Comparison of ENCODE assay signal across 8 mouse cellular contexts in genomic region chrX:136321692-136322091, GRCm38 (mm10). TPM values are rescaled to one million over a fixed set of nuclear protein-coding genes. Genes with fewer than 3 reads are reported as not detected.
A peak's percentile ranks its signal among the peaks of the same experiment; 100 is the strongest.
DNase-seq lines count a peak whose midpoint lies in the region; ATAC-seq and TF ChIP-seq lines count a peak whose summit lies in the region.

No protein-coding gene starts in this region.

- H3K9ac ChIP-seq in hindbrain, embryonic 11.5 days (ENCODE audit: low read depth, low read length), result no peak overlapping the region
- H3K9ac ChIP-seq in hindbrain, embryonic 12.5 days, result no peak overlapping the region
- no peak overlapping the region for H3K9ac ChIP-seq in ES-E14 (ENCODE audit: insufficient read depth, low read depth, low read length, poor library complexity, severe bottlenecking)

- H3K36me3 ChIP-seq in hindbrain, embryonic 11.5 days (ENCODE audit: control insufficient read depth, insufficient read depth, low read length), result no peaks in the 10 kb centered on the region
- no peaks in the 10 kb centered on the region for H3K36me3 ChIP-seq in hindbrain, embryonic 12.5 days
- H3K36me3 ChIP-seq in ES-E14 (ENCODE audit: control insufficient read depth, insufficient read depth, low read length, poor library complexity, severe bottlenecking), result no peaks in the 10 kb centered on the region

- 10% methylated on average over 3 of the region's 3 CpGs for WGBS in hindbrain, embryonic 11.5 days
- WGBS in hindbrain, embryonic 12.5 days, result 11% methylated on average over 3 of the region's 3 CpGs
- 4% methylated on average over 3 of the region's 3 CpGs for whole genome bisulfite sequencing in cerebellum, adult 2 months

- in situ Hi-C loops in ES-E14 (cut with MboI; ENCODE audit: low sequenced_read_pairs in 2 of 2, unreplicated experiment in 2 of 2), result no loop called here

- peak; percentile 75 for DNase-seq in hindbrain, embryonic 11.5 days (ENCODE audit: low spot score)
- peak; percentile 42 for DNase-seq in ES-E14 (ENCODE audit: low read depth, low spot score)
- peak; percentile 37 to 45 for DNase-seq in cerebellum, adult 2 months
- DNase-seq in gastrocnemius, postnatal 10 days, result peak; percentile 34
- peak; percentile 2 to 22 for DNase-seq in layer of hippocampus, postnatal 36 days
- peak; percentile 61 for DNase-seq in testis, postnatal 10 days (ENCODE audit: low spot score)

- no peaks in the 10 kb centered on the region for H3K4me1 ChIP-seq in hindbrain, embryonic 11.5 days (replicated peaks; ENCODE audit: control insufficient read depth, insufficient read depth, low read length)
- no peaks in the 10 kb centered on the region for H3K4me1 ChIP-seq in hindbrain, embryonic 12.5 days
- H3K4me1 ChIP-seq in ES-E14 (ENCODE audit: control insufficient read depth in 2 of 2, insufficient read depth in 2 of 2, low read length in 2 of 2, poor library complexity in 1 of 2), result no peaks in the 10 kb centered on the region
- no peaks in the 10 kb centered on the region for H3K4me1 ChIP-seq in cerebellum, adult 2 months (ENCODE audit: control insufficient read depth, insufficient read depth, low read length)

- 0 out of 2 replicates have a peak, but pooled peaks have one; percentile 2 for TF ChIP-seq CTCF in cerebellum, adult 2 months (IDR thresholded peaks at IDR 0.05; ENCODE audit: borderline replicate concordance, insufficient read depth, low read depth, low read length)

- ATAC-seq in hindbrain, embryonic 11.5 days (ENCODE audit: low FRiP score), result no peak
- ATAC-seq in hindbrain, embryonic 12.5 days (ENCODE audit: low FRiP score), result no peak
- ATAC-seq in megakaryocyte progenitor cell, adult 5-6 weeks (replicated peaks; ENCODE audit: poor library complexity), result peak; percentile 91

- H3K4me2 ChIP-seq in hindbrain, embryonic 11.5 days (replicated peaks; ENCODE audit: low read depth, low read length), result no peak overlapping the region
- no peak overlapping the region for H3K4me2 ChIP-seq in hindbrain, embryonic 12.5 days (replicated peaks)

- no peak for TF ChIP-seq POLR2A in cerebellum, adult 2 months (IDR thresholded peaks at IDR 0.05; ENCODE audit: borderline replicate concordance, insufficient read depth, low read length)

- H3K4me3 ChIP-seq in hindbrain, embryonic 11.5 days (ENCODE audit: low read depth, low read length), result no peak overlapping the region
- H3K4me3 ChIP-seq in hindbrain, embryonic 12.5 days, result no peak overlapping the region
- no peak overlapping the region for H3K4me3 ChIP-seq in ES-E14 (ENCODE audit: insufficient read depth in 1 of 2, low read depth in 1 of 2, low read length in 2 of 2, poor library complexity in 1 of 2, severe bottlenecking in 1 of 2)
- no peak overlapping the region for H3K4me3 ChIP-seq in cerebellum, adult 2 months (replicated peaks; ENCODE audit: insufficient read depth, low read depth, low read length)

- H3K27me3 ChIP-seq in hindbrain, embryonic 11.5 days (ENCODE audit: control insufficient read depth, insufficient read depth, low read length), result no peaks in the 10 kb centered on the region
- no peaks in the 10 kb centered on the region for H3K27me3 ChIP-seq in hindbrain, embryonic 12.5 days
- H3K27me3 ChIP-seq in cerebellum, adult 2 months (ENCODE audit: control insufficient read depth, insufficient read depth, low read length), result no peaks in the 10 kb centered on the region

- H3K9me3 ChIP-seq in hindbrain, embryonic 11.5 days (ENCODE audit: control insufficient read depth, low read length), result no peaks in the 10 kb centered on the region
- no peaks in the 10 kb centered on the region for H3K9me3 ChIP-seq in hindbrain, embryonic 12.5 days (replicated peaks)
- H3K9me3 ChIP-seq in ES-E14 (ENCODE audit: control insufficient read depth, insufficient read depth, low read depth, low read length), result no peaks in the 10 kb centered on the region

- no peak overlapping the region for H3K27ac ChIP-seq in hindbrain, embryonic 11.5 days (ENCODE audit: low read depth, low read length)
- no peak overlapping the region for H3K27ac ChIP-seq in hindbrain, embryonic 12.5 days
- H3K27ac ChIP-seq in ES-E14 (ENCODE audit: insufficient read depth, low read depth, low read length, poor library complexity, severe bottlenecking), result no peak overlapping the region
- no peak overlapping the region for H3K27ac ChIP-seq in cerebellum, adult 2 months (ENCODE audit: insufficient read depth, low read length)

TF ChIP-seq in ES-E14, 5 proteins besides CTCF, POLR2A, EP300 and RAD21:
- TF ChIP-seq CHD2 (IDR thresholded peaks at IDR 0.05; ENCODE audit: low read depth, low read length) (no peak), ZC3H11A (IDR thresholded peaks at IDR 0.05; ENCODE audit: borderline replicate concordance, low read depth, low read length) (peak; percentile 90; the same call in 1 of the 2 replicates)

RNA-seq across cellular contexts. Expression of gene Bex3, which starts 51.6 kb away (rescaled TPM):
- polyA plus RNA-seq in hindbrain, embryonic 11.5 days (2014; fragmentation: Nextera tagmentation; extraction: Ambion mirVana), result 733 and 747 TPM in 2 replicates
- polyA plus RNA-seq in hindbrain, embryonic 12.5 days (2016; fragmentation: Nextera tagmentation; extraction: Ambion mirVana), result 656 and 680 TPM in 2 replicates
- 358 and 629 TPM in 2 replicates for total RNA-seq in ES-E14 (2012; rRNA removed)
- 465 and 491 TPM in 2 replicates for polyA plus RNA-seq in cerebellum, adult 2 months (2012; rRNA removed)
- 10 to 100 TPM; 23.1 to 32.4 TPM for total RNA-seq in gastrocnemius, postnatal 10 days (2021)
- 100 to 1,000 TPM; 288 to 298 TPM for total RNA-seq in layer of hippocampus, postnatal 36 days (2021)
- 145 and 158 TPM in 2 replicates for total RNA-seq in megakaryocyte progenitor cell, adult 5-6 weeks (2015)
- 96.6 and 102 TPM in 2 replicates for total RNA-seq in megakaryocyte progenitor cell, adult 5-6 weeks (2017)

Comparison
In these comparisons a context has a peak if more than half of its experiments do, and no peak if none do; other contexts are left out.
1. DNase-seq: peak in every context shown above with its lines; median percentile 75 in hindbrain, embryonic 11.5 days; 61 in testis, postnatal 10 days; 42 in ES-E14; 41 in cerebellum, adult 2 months; 34 in gastrocnemius, postnatal 10 days; 12 in layer of hippocampus, postnatal 36 days.